Mouse (Mus musculus): ENCODE measurements around the gene Tmc6. TPM values are rescaled to one million over a fixed set of nuclear protein-coding genes. Genes with fewer than 3 reads are reported as not detected.

Tmc6 gene
- polyA plus RNA-seq, 1 experiment from 2014 or later, result 28.4 TPM

DNA sequence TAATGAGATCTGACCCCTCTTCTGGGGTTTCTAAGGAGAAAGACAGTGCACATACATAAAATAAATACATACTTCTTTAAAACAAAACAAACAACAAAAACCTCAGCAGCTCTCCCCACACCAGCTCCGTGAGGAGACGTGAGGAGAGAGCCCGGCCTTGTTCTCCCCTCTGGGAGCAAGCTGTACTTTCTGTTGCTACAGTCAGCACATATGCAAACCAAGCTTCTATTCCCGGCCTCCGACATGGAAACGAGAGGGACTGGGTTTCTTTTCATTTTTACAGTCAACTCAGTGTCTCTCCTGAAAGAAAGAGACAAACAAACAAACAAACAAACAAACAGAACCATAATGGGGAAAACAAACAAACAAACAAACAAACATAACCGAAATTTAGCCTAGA is 18.0 kb upstream of the Tmc6 start:
- Histone ChIP-seq H3K4me3 (ENCODE audit: low read length) (no peak overlapping the region), H3K4me2 (ENCODE audit: low read depth, low read length) (no peak overlapping the region), H3K9me3 (replicated peaks; ENCODE audit: control insufficient read depth, low read length) (no peaks in the 10 kb centered on the region), H3K36me3 (ENCODE audit: control insufficient read depth, insufficient read depth) (no peaks in the 10 kb centered on the region), H3K27ac (ENCODE audit: low read length) (no peak overlapping the region), H3K27me3 (ENCODE audit: control insufficient read depth, insufficient read depth, low read length) (no peaks in the 10 kb centered on the region), H3K4me1 (ENCODE audit: control insufficient read depth, insufficient read depth, low read length) (peaks cover 8% of the 10 kb centered on the region), H3K9ac (ENCODE audit: low read length) (no peak overlapping the region)
- WGBS, result 81% methylated on average over 7 of the region's 7 CpGs
- ATAC-seq (replicated peaks; ENCODE audit: extremely low read depth, insufficient read depth, low FRiP score), result no peak

- Histone ChIP-seq H3K4me3 (ENCODE audit: low read length) (no peak overlapping the region), H3K9ac (ENCODE audit: low read length) (no peak overlapping the region), H3K27ac (ENCODE audit: low read length) (no peak overlapping the region), H3K27me3 (ENCODE audit: control insufficient read depth, insufficient read depth, low read length) (no peaks in the 10 kb centered on the region), H3K36me3 (ENCODE audit: control insufficient read depth, insufficient read depth) (no peaks in the 10 kb centered on the region), H3K4me1 (ENCODE audit: control insufficient read depth, insufficient read depth, low read length) (peaks cover 8% of the 10 kb centered on the region), H3K9me3 (replicated peaks; ENCODE audit: control insufficient read depth, low read length) (no peaks in the 10 kb centered on the region), H3K4me2 (ENCODE audit: low read depth, low read length) (no peak overlapping the region)
- no peak for ATAC-seq (replicated peaks; ENCODE audit: extremely low read depth, insufficient read depth, low FRiP score)
- 53% methylated on average over 5 of the region's 5 CpGs for WGBS
Observed at GRCm38 (mm10) chr11:117799174-117799573, 17.2 kb upstream of the Tmc6 start.

DNA sequence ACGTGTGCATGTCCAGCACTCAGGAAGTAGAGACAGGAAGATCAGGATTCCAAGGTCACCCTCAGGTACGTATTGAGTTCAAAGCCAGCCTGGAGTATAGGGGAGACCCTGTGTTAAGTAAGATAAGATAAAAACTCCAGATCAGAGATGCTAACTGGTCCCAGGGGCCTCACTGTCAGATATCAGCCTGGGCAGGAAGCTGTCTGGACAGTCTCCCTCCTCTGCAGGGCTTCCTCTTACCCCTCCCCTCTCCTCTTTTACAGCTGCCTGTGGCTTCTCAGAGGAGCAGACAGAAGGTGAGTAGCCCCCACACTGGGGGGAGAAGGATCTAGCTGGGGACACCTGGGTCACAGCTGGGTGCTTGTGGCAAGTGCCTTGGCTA is 16.2 kb upstream of the Tmc6 start:
- no peaks in the 10 kb centered on the region for H3K36me3 ChIP-seq (ENCODE audit: control insufficient read depth, insufficient read depth)
- no peak overlapping the region for H3K4me2 ChIP-seq (ENCODE audit: low read depth, low read length)

DNA sequence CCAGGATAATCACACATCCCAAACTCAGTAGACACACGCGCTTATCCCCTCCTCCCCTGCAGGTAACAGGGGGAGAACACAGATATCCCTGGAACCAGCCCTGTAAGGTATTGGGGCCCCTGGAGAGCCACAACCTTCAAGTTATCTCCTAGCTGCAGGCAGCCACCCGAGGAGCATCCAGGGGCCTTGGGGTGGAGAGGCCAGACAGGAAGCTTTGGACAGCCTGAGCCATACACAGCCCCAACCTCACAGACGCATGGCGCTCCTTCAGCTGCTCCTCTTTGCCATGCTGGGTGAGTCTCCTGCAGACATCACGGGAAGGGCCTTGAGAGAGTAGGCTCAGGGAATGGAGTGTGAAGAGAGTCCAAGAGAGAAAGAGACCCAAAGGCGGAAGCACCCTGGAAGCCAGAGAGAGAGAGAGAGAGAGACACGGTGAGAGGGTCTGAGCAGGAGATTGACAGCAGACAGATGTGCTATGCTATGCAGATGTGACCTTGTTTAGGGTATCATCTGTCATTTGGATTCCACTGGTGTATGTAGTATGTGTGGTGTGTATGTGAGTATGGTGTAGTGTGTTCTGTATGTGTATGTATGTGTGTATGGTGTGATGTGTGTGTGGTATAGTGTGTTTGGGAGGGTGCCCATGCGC is 15.6 kb upstream of the Tmc6 start, which contains the start of gene 6030468B19Rik:
Gene 6030468B19Rik (plus strand): TSS at position 150 of the 649 bp plus-strand sequence.
- H3K9ac ChIP-seq (ENCODE audit: low read length), result no peak within 1 kb of the TSS; the same call in 1 of the 2 replicates
- H3K9me3 ChIP-seq (replicated peaks; ENCODE audit: control insufficient read depth, low read length), result no peaks in the 10 kb centered on the region
- 41% methylated on average over 9 of the region's 9 CpGs for WGBS

More for the DNA sequence above, 16.2 kb upstream of the Tmc6 start:
- no peak overlapping the region for H3K27ac ChIP-seq (ENCODE audit: low read length)
- H3K4me3 ChIP-seq (ENCODE audit: low read length), result no peak overlapping the region
- ATAC-seq (replicated peaks; ENCODE audit: extremely low read depth, insufficient read depth, low FRiP score), result peak; percentile 35
- WGBS, result 23% methylated on average over 2 of the region's 2 CpGs
- H3K27me3 ChIP-seq (ENCODE audit: control insufficient read depth, insufficient read depth, low read length), result no peaks in the 10 kb centered on the region
- H3K9me3 ChIP-seq (replicated peaks; ENCODE audit: control insufficient read depth, low read length), result no peaks in the 10 kb centered on the region
- no peak overlapping the region for H3K9ac ChIP-seq (ENCODE audit: low read length)
- H3K4me1 ChIP-seq (ENCODE audit: control insufficient read depth, insufficient read depth, low read length), result peaks cover 8% of the 10 kb centered on the region

GRCm38 (mm10) chr11:117796954-117797353 is 15.0 kb upstream of the Tmc6 start:
- WGBS, result 48% methylated on average over 5 of the region's 5 CpGs
- Histone ChIP-seq H3K9ac (ENCODE audit: low read length) (no peak overlapping the region; the same call in 1 of the 2 replicates), H3K27me3 (ENCODE audit: control insufficient read depth, insufficient read depth, low read length) (no peaks in the 10 kb centered on the region), H3K9me3 (replicated peaks; ENCODE audit: control insufficient read depth, low read length) (no peaks in the 10 kb centered on the region), H3K4me2 (ENCODE audit: low read depth, low read length) (no peak overlapping the region), H3K4me3 (ENCODE audit: low read length) (no peak overlapping the region), H3K4me1 (ENCODE audit: control insufficient read depth, insufficient read depth, low read length) (peaks cover 11% of the 10 kb centered on the region), H3K27ac (ENCODE audit: low read length) (peak overlapping the region; percentile 27; the same call in 1 of the 2 replicates), H3K36me3 (ENCODE audit: control insufficient read depth, insufficient read depth) (no peaks in the 10 kb centered on the region)
- no peak for ATAC-seq (replicated peaks; ENCODE audit: extremely low read depth, insufficient read depth, low FRiP score)

More for the DNA sequence above, 15.6 kb upstream of the Tmc6 start, which contains the start of gene 6030468B19Rik:
- Histone ChIP-seq H3K4me1 (ENCODE audit: control insufficient read depth, insufficient read depth, low read length) (peaks cover 9% of the 10 kb centered on the region), H3K36me3 (ENCODE audit: control insufficient read depth, insufficient read depth) (no peaks in the 10 kb centered on the region), H3K27me3 (ENCODE audit: control insufficient read depth, insufficient read depth, low read length) (no peaks in the 10 kb centered on the region), H3K4me3 (ENCODE audit: low read length) (no peak within 1 kb of the TSS), H3K27ac (ENCODE audit: low read length) (peak within 1 kb of the TSS; percentile 36; the same call in 1 of the 2 replicates), H3K4me2 (ENCODE audit: low read depth, low read length) (no peak within 1 kb of the TSS)
- no peak for ATAC-seq (replicated peaks; ENCODE audit: extremely low read depth, insufficient read depth, low FRiP score)

- peaks cover 18% of the 10 kb centered on the region for H3K4me1 ChIP-seq (ENCODE audit: control insufficient read depth, insufficient read depth, low read length)
- WGBS, result 53% methylated on average over 4 of the region's 4 CpGs
- ATAC-seq (replicated peaks; ENCODE audit: extremely low read depth, insufficient read depth, low FRiP score), result 0 out of 2 replicates have a peak, but pooled peaks have one; percentile 16
Observed at GRCm38 (mm10) chr11:117794035-117794551, 12.1 kb upstream of the Tmc6 start.

GRCm38 (mm10) chr11:117792281-117792888 is 10.4 kb upstream of the Tmc6 start:
- Histone ChIP-seq H3K36me3 (ENCODE audit: control insufficient read depth, insufficient read depth) (no peaks in the 10 kb centered on the region), H3K4me2 (ENCODE audit: low read depth, low read length) (peak overlapping the region; percentile 66), H3K4me3 (ENCODE audit: low read length) (peak overlapping the region; percentile 37), H3K27ac (ENCODE audit: low read length) (peak overlapping the region; percentile 53; the same call in 1 of the 2 replicates), H3K9ac (ENCODE audit: low read length) (peak overlapping the region; percentile 67), H3K27me3 (ENCODE audit: control insufficient read depth, insufficient read depth, low read length) (no peaks in the 10 kb centered on the region), H3K9me3 (replicated peaks; ENCODE audit: control insufficient read depth, low read length) (no peaks in the 10 kb centered on the region), H3K4me1 (ENCODE audit: control insufficient read depth, insufficient read depth, low read length) (peaks cover 11% of the 10 kb centered on the region)
- 11% methylated on average over 22 of the region's 22 CpGs for WGBS
- no peak; the same call in 1 of the 2 replicates for ATAC-seq (replicated peaks; ENCODE audit: extremely low read depth, insufficient read depth, low FRiP score)

More at GRCm38 (mm10) chr11:117794035-117794551, 12.1 kb upstream of the Tmc6 start:
- Histone ChIP-seq H3K4me2 (ENCODE audit: low read depth, low read length) (no peak overlapping the region), H3K9me3 (replicated peaks; ENCODE audit: control insufficient read depth, low read length) (no peaks in the 10 kb centered on the region), H3K27me3 (ENCODE audit: control insufficient read depth, insufficient read depth, low read length) (no peaks in the 10 kb centered on the region), H3K27ac (ENCODE audit: low read length) (no peak overlapping the region), H3K9ac (ENCODE audit: low read length) (no peak overlapping the region), H3K36me3 (ENCODE audit: control insufficient read depth, insufficient read depth) (no peaks in the 10 kb centered on the region), H3K4me3 (ENCODE audit: low read length) (no peak overlapping the region)

GRCm38 (mm10) chr11:117791441-117791761 is 9.4 kb upstream of the Tmc6 start:
- 79% methylated on average over 9 of the region's 9 CpGs for WGBS
- no peaks in the 10 kb centered on the region for H3K36me3 ChIP-seq (ENCODE audit: control insufficient read depth, insufficient read depth)
- peaks cover 11% of the 10 kb centered on the region for H3K4me1 ChIP-seq (ENCODE audit: control insufficient read depth, insufficient read depth, low read length)
- no peak overlapping the region for H3K4me2 ChIP-seq (ENCODE audit: low read depth, low read length)
- no peak for ATAC-seq (replicated peaks; ENCODE audit: extremely low read depth, insufficient read depth, low FRiP score)
- no peak overlapping the region for H3K9ac ChIP-seq (ENCODE audit: low read length)
- no peak overlapping the region for H3K4me3 ChIP-seq (ENCODE audit: low read length)
- H3K9me3 ChIP-seq (replicated peaks; ENCODE audit: control insufficient read depth, low read length), result no peaks in the 10 kb centered on the region
- no peaks in the 10 kb centered on the region for H3K27me3 ChIP-seq (ENCODE audit: control insufficient read depth, insufficient read depth, low read length)
- H3K27ac ChIP-seq (ENCODE audit: low read length), result no peak overlapping the region
